Mouse (Mus musculus) activated CD4-positive, CD25-positive, alpha-beta regulatory T cell (primary cell): ENCODE data around the gene Olfr1234. TPM values are rescaled to one million over a fixed set of nuclear protein-coding genes. Genes with fewer than 3 reads are reported as not detected.

Source experiments
- polyA plus RNA-seq, 2 experiments: library from polyadenylated mRNA; unstranded; fragments of 100-300 nt; shearing (Covaris generic); gene quantifications; one replicate each; pipeline ENCODE4 v1.2.1; 2017

Gene Olfr1234
- polyA plus RNA-seq, result under 1 TPM in 1 of 2 experiments, not detected in 1; 0.31 TPM

DNA sequence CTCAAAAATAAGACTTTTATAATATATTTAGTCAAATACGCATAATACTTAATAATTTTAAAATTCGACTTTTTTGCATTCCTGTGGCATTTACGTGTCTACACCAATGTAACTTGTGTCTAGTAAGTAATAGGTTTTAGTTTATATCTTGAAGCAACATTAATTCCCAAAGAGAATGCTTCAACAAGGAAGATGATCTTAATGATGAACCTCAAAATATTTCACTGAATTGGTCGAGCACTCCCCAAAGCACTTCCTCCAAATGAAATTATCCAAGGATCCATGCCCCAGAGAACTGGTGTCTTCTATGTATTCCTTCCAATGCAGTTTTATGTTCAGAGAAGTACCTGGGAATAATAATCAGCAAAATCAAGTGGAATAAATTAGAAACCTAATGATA is at the start of gene Olfr1234:
Gene Olfr1234, minus strand, starts transcription at position 101 of the 400 bp plus-strand sequence.

DNA sequence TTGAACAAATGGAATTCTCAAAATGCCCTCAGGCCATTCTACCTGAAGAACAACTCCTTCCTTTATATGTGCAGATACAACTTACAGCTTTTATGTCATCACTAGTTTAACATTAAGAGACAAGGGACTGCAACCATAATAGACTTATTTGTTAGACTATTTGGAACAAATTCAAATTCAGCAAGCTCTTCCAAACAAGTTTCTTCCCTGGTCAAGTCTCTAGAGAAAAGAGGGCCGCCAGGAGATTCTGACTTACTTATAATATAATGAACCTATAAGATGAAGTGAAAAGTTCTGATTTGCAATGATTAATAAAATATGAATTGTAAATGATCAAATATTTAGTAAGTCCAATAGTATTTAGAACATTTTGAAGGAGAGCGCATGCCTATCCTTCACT is 44.9 kb upstream of the Olfr1234 start, which contains the start of gene Olfr1238:
Gene Olfr1238, minus strand, starts transcription at position 101 of the 400 bp plus-strand sequence.

GRCm38 (mm10) chr2:89342298-89342697 is 22.4 kb downstream of the Olfr1234 start, which contains the start of gene Olfr1233:
Gene Olfr1233 (minus strand): TSS chr2:89342398.

DNA sequence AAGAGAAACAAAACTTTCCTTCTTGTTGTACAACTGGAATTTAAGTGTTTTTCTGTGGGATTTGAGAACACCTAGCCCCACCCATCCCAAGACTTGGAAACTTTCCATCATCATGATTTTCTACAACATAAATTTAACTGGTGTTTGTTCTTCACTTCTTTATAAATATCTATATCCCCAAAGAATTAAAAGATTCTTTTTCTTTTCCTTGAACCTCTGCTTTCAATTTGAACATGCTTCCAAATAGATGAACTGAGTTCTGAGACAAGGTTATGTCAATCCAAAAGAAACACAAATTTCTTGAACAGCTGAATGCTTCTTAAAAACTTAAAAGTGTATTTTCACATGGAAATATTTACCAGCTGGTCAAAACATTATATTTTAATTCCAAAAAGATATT is 35.1 kb downstream of the Olfr1234 start, which contains the start of gene Olfr1232:
Gene Olfr1232, minus strand, starts transcription at position 101 of the 400 bp plus-strand sequence.

Other genes starting within 250 kb of the Olfr1234 start
- gene Olfr1221, start 247.6 kb downstream of the Olfr1234 start, polyA plus RNA-seq, result not detected
- gene Olfr1222, start 231.8 kb downstream of the Olfr1234 start, polyA plus RNA-seq, result under 1 TPM in 1 of 2 experiments, not detected in 1; 0.07 TPM
- under 1 TPM; 0.13 to 0.37 TPM for gene Olfr1223, start 213.3 kb downstream of the Olfr1234 start, polyA plus RNA-seq
- under 1 TPM in 1 of 2 experiments, not detected in 1; 0.23 TPM for gene Olfr1224-ps1, start 200.8 kb downstream of the Olfr1234 start, polyA plus RNA-seq
- gene Olfr1225, start 190.2 kb downstream of the Olfr1234 start, polyA plus RNA-seq, result not detected
- not detected for gene Olfr1226, start 164.8 kb downstream of the Olfr1234 start, polyA plus RNA-seq
- gene Olfr1228, start 110.8 kb downstream of the Olfr1234 start, polyA plus RNA-seq, result under 1 TPM in 1 of 2 experiments, not detected in 1; 0.32 TPM
- not detected for gene Olfr1229, start 76.9 kb downstream of the Olfr1234 start, polyA plus RNA-seq
- not detected for gene Olfr1230, start 67.6 kb downstream of the Olfr1234 start, polyA plus RNA-seq
- under 1 TPM in 1 of 2 experiments, not detected in 1; 0.31 TPM for gene Olfr1231, start 57.8 kb downstream of the Olfr1234 start, polyA plus RNA-seq
- not detected for gene Olfr1232, start 35.2 kb downstream of the Olfr1234 start, polyA plus RNA-seq
- gene Olfr1233, start 22.5 kb downstream of the Olfr1234 start, polyA plus RNA-seq, result under 1 TPM in 1 of 2 experiments, not detected in 1; 0.04 TPM
- gene Olfr1238, start 44.8 kb upstream of the Olfr1234 start, polyA plus RNA-seq, result under 1 TPM; 0.04 to 0.05 TPM
- gene Olfr1239, start 55.5 kb upstream of the Olfr1234 start, polyA plus RNA-seq, result under 1 TPM in 1 of 2 experiments, not detected in 1; 0.11 TPM
- not detected for gene Olfr1240, start 78.1 kb upstream of the Olfr1234 start, polyA plus RNA-seq
- not detected for gene Olfr1241, start 122.3 kb upstream of the Olfr1234 start, polyA plus RNA-seq
- gene Olfr1242, start 133.5 kb upstream of the Olfr1234 start, polyA plus RNA-seq, result not detected
- gene Olfr1243, start 166.6 kb upstream of the Olfr1234 start, polyA plus RNA-seq, result not detected
- under 1 TPM in 1 of 2 experiments, not detected in 1; 0.10 TPM for gene Olfr1245, start 213.6 kb upstream of the Olfr1234 start, polyA plus RNA-seq
- gene Olfr1246, start 228.3 kb upstream of the Olfr1234 start, polyA plus RNA-seq, result not detected
- gene Olfr1247, start 249.3 kb upstream of the Olfr1234 start, polyA plus RNA-seq, result under 1 TPM in 1 of 2 experiments, not detected in 1; 0.11 TPM